Mouse (Mus musculus) heart, embryonic 10.5 days (tissue): ENCODE data around the gene Faim. TPM values are rescaled to one million over a fixed set of nuclear protein-coding genes. Genes with fewer than 3 reads are reported as not detected.

Experiments used
- DNase-seq: peaks from one replicate; pipeline ENCODE4 v3.0.0-alpha.2; 2017; ENCODE audit warnings: low spot score
- H3K27ac ChIP-seq: fragments of 300-500 bp; sonication (generic); 2 replicates; pipeline ENCODE4 v1.5.1; 2016; ENCODE audit warnings: mild to moderate bottlenecking
- H3K27me3 ChIP-seq: fragments of 300-500 bp; sonication (generic); 2 replicates; pipeline ENCODE4 v1.6.1; 2016; ENCODE audit warnings: mild to moderate bottlenecking; ENCODE audit not compliant: poor library complexity, insufficient read depth, severe bottlenecking
- H3K36me3 ChIP-seq: fragments of 300-500 bp; sonication (generic); 2 replicates; pipeline ENCODE4 v1.6.1; 2016; ENCODE audit warnings: mild to moderate bottlenecking, moderate library complexity
- H3K4me1 ChIP-seq: fragments of 300-500 bp; sonication (generic); 2 replicates; pipeline ENCODE4 v1.6.1; 2016; ENCODE audit warnings: mild to moderate bottlenecking
- H3K4me3 ChIP-seq: fragments of 300-500 bp; sonication (generic); 2 replicates; pipeline ENCODE4 v1.5.1; 2016; ENCODE audit warnings: mild to moderate bottlenecking, moderate library complexity
- H3K9me3 ChIP-seq: fragments of 300-500 bp; sonication (generic); 2 replicates; pipeline ENCODE4 v1.6.1; 2016; ENCODE audit warnings: mild to moderate bottlenecking, moderate library complexity
- WGBS: fragments of 180-500 bp; shearing (Covaris S2); methylation state at CpG from one replicate; pipeline ENCODE4 v1.1.7; 2016; 5-methylcytosine and 5-hydroxymethylcytosine counted together
- polyA plus RNA-seq: library from polyadenylated mRNA; unstranded; fragments of >200 nt; fragmentation: Nextera tagmentation; extraction: Ambion mirVana; gene quantifications from 2 replicates; pipeline ENCODE4 v1.2.1, GENCODE M21; 2016

The Faim gene
- polyA plus RNA-seq = 39.0 and 47.5 TPM in 2 replicates

GRCm38 (mm10) chr9:98985800-98986475 lies at the start of gene Faim:
Gene Faim, plus strand, starts transcription at chr9:98986373.
- peak within 1 kb of the TSS; percentile 85 for H3K27ac ChIP-seq
- peak within 1 kb of the TSS; percentile 77 for H3K4me3 ChIP-seq
- H3K36me3 ChIP-seq = no peaks in the 10 kb centered on the region
- peaks cover 8% of the 10 kb centered on the region; the same call in 1 of the 2 replicates for H3K4me1 ChIP-seq
- peak; percentile 100 for DNase-seq
- H3K27me3 ChIP-seq = peaks cover 11% of the 10 kb centered on the region; the same call in 1 of the 2 replicates
- H3K9me3 ChIP-seq = no peaks in the 10 kb centered on the region
- WGBS = 1% methylated on average over 45 of the region's 45 CpGs

DNA sequence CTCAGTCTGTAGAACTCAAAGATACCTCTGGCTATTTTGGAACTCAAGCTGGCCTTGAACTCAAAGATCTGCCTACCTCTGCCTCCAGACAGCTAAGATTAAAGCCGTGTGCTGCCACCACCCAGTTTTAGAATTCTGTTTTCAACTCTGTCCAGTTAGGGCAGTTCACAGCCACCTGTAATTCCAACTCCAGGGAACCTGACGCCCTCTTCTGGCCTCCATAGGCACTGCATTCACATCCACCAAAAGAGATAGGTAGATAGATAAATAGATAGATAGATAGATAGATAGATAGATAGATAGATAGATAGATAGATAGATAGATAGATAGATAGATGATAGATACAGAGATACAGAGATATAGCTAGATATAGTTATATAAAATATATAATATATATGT lies 46.9 kb upstream of the Faim start:
- 28% methylated on average over 2 of the region's 2 CpGs for WGBS
- H3K27ac ChIP-seq = no peak overlapping the region
- no peaks in the 10 kb centered on the region for H3K4me1 ChIP-seq
- H3K36me3 ChIP-seq = no peaks in the 10 kb centered on the region
- no peak overlapping the region for H3K4me3 ChIP-seq
- H3K9me3 ChIP-seq = no peaks in the 10 kb centered on the region
- no peak for DNase-seq
- H3K27me3 ChIP-seq = peaks cover 21% of the 10 kb centered on the region

DNA sequence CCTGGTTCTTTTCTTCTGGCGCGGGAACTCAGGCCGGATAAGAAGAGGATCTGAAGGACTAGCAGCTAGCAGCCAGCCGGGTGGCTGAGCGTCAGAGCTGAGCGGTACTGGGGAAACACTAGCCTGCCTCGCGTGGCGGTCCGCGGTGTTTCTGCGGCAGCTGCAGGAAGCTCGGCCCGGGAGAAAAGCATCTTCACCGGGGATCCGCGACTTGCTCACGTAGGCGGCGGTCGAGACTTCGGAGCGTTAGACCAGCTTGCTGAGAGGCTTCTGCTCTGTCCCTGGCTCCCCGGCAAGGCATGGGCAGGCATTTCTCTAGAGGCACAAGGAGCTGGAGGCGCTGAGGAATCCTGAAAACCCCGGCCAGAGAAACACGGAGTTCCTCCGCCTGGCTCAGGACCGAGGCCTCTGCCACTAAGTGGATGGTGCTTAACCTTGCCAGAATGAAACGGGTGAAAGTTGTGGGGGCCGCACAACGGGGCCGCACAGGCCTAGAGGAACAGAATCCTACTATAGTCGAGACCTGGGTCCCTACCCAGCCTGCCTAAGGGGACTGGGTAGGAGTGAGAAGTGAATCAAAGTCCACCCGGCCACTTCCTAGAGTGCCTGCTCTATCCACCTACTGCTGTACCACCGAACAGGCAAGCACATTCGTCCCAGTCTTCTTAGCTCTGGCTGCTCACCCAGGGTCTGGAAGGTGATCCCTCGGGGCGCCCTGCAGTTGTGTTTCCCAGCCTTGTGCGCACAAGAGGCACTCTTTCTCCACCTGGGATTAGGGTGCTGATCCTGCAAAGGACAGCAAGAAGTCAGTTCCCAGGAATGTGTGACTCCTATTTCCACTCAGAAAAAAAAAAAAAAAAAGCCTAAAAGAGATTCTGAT lies 33.8 kb upstream of the Faim start:
- no peak overlapping the region for H3K27ac ChIP-seq
- peaks cover 76% of the 10 kb centered on the region for H3K27me3 ChIP-seq
- peaks cover 35% of the 10 kb centered on the region for H3K4me1 ChIP-seq
- H3K36me3 ChIP-seq = no peaks in the 10 kb centered on the region
- peak overlapping the region; percentile 49 for H3K4me3 ChIP-seq
- H3K9me3 ChIP-seq = no peaks in the 10 kb centered on the region
- WGBS = under 1% methylated on average over 40 of the region's 40 CpGs
- DNase-seq = no peak

DNA sequence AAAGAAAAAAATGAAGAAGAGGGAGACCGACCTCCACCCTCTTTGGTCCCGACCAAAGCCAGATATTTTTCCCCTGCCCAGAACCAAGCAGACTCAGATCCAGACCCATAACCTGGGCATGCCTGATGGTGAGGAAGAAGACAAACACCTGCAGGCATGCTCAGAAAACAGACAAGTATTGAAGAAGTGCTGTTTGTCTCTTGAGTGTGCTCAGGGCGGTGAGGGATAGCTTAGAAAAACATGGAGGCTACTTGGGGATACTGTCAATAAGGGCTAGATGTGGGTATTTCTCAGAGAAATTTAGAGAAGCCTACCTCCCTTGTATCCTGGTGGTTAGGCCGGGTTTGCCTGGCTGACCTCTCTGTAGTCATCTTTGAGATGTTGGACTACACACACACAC lies 32.9 kb upstream of the Faim start:
- Histone ChIP-seq H3K27ac (no peak overlapping the region), H3K4me3 (no peak overlapping the region), H3K36me3 (no peaks in the 10 kb centered on the region), H3K27me3 (peaks cover 79% of the 10 kb centered on the region), H3K4me1 (peaks cover 35% of the 10 kb centered on the region), H3K9me3 (no peaks in the 10 kb centered on the region)
- WGBS = 5% methylated on average over 4 of the region's 4 CpGs
- no peak for DNase-seq

DNA sequence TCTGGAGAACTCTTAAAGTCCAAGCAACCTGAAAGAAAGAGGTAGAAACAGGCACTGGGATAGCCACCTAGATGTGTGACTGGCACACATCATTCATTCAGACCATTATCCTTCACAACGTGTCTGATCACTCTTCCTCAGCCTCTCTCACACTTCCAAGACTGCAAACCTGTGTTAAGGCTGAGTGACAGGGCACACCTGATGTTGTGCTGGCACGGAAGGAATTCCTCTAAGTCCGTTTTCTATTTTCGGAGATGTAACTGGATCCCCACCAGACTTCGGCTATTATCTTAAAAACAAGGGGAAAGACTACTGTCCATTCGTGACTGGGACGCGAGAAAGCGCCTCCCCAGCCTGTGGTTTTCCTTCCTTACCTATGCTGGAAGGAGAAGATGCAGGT lies 32.3 kb upstream of the Faim start:
- Histone ChIP-seq H3K27me3 (peaks cover 84% of the 10 kb centered on the region), H3K4me1 (peaks cover 35% of the 10 kb centered on the region), H3K4me3 (no peak overlapping the region), H3K9me3 (no peaks in the 10 kb centered on the region), H3K36me3 (no peaks in the 10 kb centered on the region), H3K27ac (no peak overlapping the region)
- DNase-seq = no peak
- WGBS = 3% methylated on average over 9 of the region's 9 CpGs

- H3K4me1 ChIP-seq = peaks cover 35% of the 10 kb centered on the region
- H3K9me3 ChIP-seq = no peaks in the 10 kb centered on the region
- no peak overlapping the region for H3K27ac ChIP-seq
- H3K4me3 ChIP-seq = peak overlapping the region; percentile 63
- H3K27me3 ChIP-seq = peaks cover 92% of the 10 kb centered on the region
- no peak for DNase-seq
- 2% methylated on average over 33 of the region's 33 CpGs for WGBS
- no peaks in the 10 kb centered on the region for H3K36me3 ChIP-seq
Measured at GRCm38 (mm10) chr9:98954391-98955102, 31.6 kb upstream of the Faim start.

GRCm38 (mm10) chr9:98955103-98955715 lies 31.0 kb upstream of the Faim start, which contains the start of gene Foxl2:
Gene Foxl2, plus strand, starts transcription at chr9:98955288.
- under 1% methylated on average over 57 of the region's 58 CpGs for whole genome bisulfite sequencing

DNA sequence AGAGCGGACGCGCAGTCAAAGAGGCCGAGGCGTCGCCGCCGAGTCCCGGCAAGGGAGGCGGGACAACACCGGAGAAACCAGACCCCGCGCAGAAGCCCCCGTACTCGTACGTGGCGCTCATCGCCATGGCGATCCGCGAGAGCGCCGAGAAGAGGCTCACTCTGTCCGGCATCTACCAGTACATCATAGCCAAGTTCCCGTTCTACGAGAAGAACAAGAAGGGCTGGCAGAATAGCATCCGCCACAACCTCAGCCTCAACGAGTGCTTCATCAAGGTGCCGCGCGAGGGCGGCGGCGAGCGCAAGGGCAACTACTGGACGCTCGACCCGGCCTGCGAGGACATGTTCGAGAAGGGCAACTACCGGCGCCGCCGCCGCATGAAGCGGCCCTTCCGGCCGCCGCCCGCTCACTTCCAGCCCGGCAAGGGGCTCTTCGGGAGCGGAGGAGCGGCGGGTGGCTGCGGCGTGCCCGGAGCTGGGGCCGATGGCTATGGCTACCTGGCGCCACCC lies 30.4 kb upstream of the Faim start:
- H3K27ac ChIP-seq = peak overlapping the region; percentile 26; the same call in 1 of the 2 replicates
- under 1% methylated on average over 60 of the region's 60 CpGs for WGBS
- H3K4me3 ChIP-seq = peak overlapping the region; percentile 63
- peaks cover 35% of the 10 kb centered on the region for H3K4me1 ChIP-seq
- peaks cover 96% of the 10 kb centered on the region for H3K27me3 ChIP-seq
- H3K36me3 ChIP-seq = no peaks in the 10 kb centered on the region
- H3K9me3 ChIP-seq = no peaks in the 10 kb centered on the region
- no peak for DNase-seq

More at GRCm38 (mm10) chr9:98955103-98955715, 31.0 kb upstream of the Faim start, which contains the start of gene Foxl2:
- Histone ChIP-seq H3K4me3 (peak within 1 kb of the TSS; percentile 63), H3K9me3 (no peaks in the 10 kb centered on the region), H3K27ac (peak within 1 kb of the TSS; percentile 26), H3K27me3 (peaks cover 96% of the 10 kb centered on the region), H3K36me3 (no peaks in the 10 kb centered on the region), H3K4me1 (peaks cover 35% of the 10 kb centered on the region)
- DNase-seq = no peak

DNA sequence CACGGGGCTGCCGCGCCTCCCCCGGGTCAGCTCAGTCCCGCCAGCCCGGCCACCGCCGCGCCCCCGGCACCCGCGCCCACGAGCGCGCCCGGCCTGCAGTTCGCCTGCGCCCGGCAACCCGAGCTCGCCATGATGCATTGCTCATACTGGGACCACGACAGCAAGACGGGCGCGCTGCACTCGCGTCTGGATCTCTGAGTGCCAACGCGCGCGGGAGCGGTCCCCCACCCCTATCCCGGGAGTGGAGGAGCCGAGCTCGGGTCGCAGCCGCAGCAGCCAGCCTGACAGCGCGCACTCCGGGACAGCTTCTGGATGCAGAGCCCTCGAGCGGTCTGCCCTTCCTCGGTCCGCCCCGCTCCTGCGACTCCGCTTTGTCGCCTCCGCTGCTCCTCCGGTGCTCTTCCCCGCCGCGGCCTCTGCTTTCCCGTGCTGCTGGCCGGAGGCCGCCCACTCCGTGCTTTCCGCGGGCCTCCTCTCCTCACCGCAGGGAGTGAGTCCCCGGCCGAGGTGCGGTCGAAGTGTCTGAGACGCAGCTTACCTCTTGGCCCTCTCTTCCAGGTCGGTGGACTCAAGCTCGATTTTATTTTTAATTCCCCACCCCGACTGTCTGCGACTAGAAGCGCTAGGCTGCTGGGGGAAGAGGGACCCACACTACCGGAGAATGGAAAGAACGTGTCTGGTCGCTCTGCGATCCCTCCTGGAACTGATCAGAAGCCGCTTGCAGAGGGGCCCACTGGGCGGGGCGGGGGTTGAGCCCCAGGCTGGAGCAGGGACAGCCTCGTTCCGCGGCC lies 29.4 kb upstream of the Faim start:
- no peaks in the 10 kb centered on the region for H3K9me3 ChIP-seq
- no peak for DNase-seq
- WGBS = under 1% methylated on average over 80 of the region's 80 CpGs
- H3K4me1 ChIP-seq = peaks cover 35% of the 10 kb centered on the region
- no peaks in the 10 kb centered on the region for H3K36me3 ChIP-seq
- 0 out of 2 replicates have a peak overlapping the region, but pooled peaks have one; percentile 26 for H3K27ac ChIP-seq
- H3K4me3 ChIP-seq = peak overlapping the region; percentile 63
- peaks cover 96% of the 10 kb centered on the region for H3K27me3 ChIP-seq

DNA sequence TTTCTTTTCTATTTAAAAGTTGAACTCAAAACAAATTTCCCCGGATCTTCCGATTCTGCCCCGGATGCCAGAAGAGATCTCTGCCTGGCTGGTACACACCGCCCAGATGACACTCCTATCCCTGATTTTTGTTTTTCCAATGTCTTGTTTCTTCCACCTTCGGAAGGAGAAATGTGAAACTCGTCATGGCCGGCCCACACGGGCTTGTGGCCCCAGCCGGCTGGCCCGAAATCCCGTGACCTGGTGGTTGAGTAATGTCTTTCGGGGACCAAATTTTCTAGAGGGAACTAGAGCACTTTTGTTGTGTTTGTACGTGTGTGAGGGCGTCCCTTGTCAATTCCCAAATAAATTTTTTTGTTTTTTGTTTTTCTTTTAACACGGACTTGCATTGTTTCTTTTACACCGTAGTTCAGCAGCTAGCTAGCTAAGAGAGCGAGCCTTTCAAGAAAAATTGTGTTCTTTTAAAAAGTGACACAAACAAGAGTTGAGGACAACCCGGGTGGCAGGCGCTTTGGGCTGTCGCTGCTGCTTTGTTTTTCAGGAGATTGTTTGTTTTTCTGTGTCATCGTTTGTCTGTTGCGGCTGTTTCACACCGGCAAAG lies 28.3 kb upstream of the Faim start:
- no peaks in the 10 kb centered on the region for H3K9me3 ChIP-seq
- under 1% methylated on average over 23 of the region's 23 CpGs for WGBS
- DNase-seq = no peak
- no peak overlapping the region for H3K4me3 ChIP-seq
- no peak overlapping the region for H3K27ac ChIP-seq
- H3K4me1 ChIP-seq = peaks cover 38% of the 10 kb centered on the region
- H3K27me3 ChIP-seq = peaks cover 96% of the 10 kb centered on the region
- H3K36me3 ChIP-seq = no peaks in the 10 kb centered on the region

DNA sequence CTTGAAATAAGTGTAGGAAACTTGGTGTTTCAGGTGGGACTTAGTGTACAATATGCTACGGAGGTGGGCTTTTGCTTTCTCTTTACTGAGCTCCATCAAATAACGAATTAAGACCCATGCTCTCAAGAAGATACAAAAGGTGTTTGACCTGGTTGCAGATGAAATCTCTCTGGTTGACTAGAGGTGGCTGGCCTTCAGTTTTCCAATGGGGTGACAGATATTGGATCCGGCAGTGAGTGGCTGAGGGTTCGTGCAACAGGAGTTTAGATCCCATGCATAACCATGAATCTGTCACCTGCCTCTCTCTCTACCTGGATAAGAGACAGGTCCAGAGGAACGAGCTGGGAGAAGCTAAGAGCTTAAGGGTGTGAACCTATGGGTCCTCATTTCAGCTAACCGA lies 27.5 kb upstream of the Faim start:
- H3K36me3 ChIP-seq = no peaks in the 10 kb centered on the region
- H3K9me3 ChIP-seq = no peaks in the 10 kb centered on the region
- peaks cover 44% of the 10 kb centered on the region for H3K4me1 ChIP-seq
- H3K27me3 ChIP-seq = peaks cover 96% of the 10 kb centered on the region
- no peak for DNase-seq
- H3K27ac ChIP-seq = no peak overlapping the region
- WGBS = 6% methylated on average over 6 of the region's 6 CpGs
- no peak overlapping the region for H3K4me3 ChIP-seq
